Mouse (Mus musculus) bone marrow, adult 2 months (tissue): ENCODE measurements around the gene Tmem222.

Source experiments
- CTCF ChIP-seq: fragments of 200-500 bp; IDR thresholded peaks from 2 replicates; pipeline ENCODE4 v1.5.1; 2011; ENCODE audit warnings: low read length, control low read depth; ENCODE audit not compliant: control insufficient read depth, insufficient read depth
- POLR2A ChIP-seq: fragments of 200-500 bp; IDR thresholded peaks from 2 replicates; pipeline ENCODE4 v1.6.1; 2011; ENCODE audit warnings: low read depth, mild to moderate bottlenecking, control low read depth, low read length, borderline replicate concordance; ENCODE audit not compliant: control insufficient read depth

- no peak for TF ChIP-seq CTCF
- TF ChIP-seq POLR2A: no peak
Observed at GRCm38 (mm10) chr4:133269596-133269995, 8.0 kb downstream of the Tmem222 start.
